Mouse (Mus musculus): ENCODE results near the gene Flnc.
"Not testable (repeated sequence)": the region's sequence is repeated elsewhere in the genome, so short reads cannot be mapped to it uniquely, and the experiment has no call there.

DNA sequence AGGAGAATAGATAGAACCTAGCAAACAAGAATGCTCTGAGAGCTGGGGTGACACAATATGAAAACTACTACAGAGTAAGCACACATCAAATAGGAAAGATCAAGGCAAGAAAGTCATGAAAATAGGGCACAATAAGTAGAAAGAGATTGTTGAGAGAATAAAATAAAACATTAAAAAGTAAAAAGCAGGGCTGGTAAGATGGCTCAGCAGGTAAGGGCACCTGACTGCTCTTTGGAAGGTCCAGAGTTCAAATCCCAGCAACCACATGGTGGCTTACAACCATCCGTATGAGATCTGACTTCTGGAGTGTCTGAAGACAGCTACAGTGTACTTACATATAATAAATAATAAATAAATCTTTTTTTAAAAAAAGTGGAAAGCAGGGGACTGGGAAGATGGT lies 42.6 kb upstream of the Flnc start:
- not testable (repeated sequence) for TF ChIP-seq POLR2A (IDR thresholded peaks at IDR 0.05; ENCODE audit: low read depth, low read length); CTCF (IDR thresholded peaks at IDR 0.05; ENCODE audit: extremely low read depth, insufficient read length, insufficient replicate concordance, low read depth, low read length)

Data from small intestine, adult 2 months (tissue).